Mouse (Mus musculus): Measurements from ENCODE around the gene Sema6d.

The Sema6d gene

GRCm38 (mm10) chr2:124404631-124405562 lies 315.1 kb downstream of the Sema6d start:
- DNase-seq, result no peak

DNA sequence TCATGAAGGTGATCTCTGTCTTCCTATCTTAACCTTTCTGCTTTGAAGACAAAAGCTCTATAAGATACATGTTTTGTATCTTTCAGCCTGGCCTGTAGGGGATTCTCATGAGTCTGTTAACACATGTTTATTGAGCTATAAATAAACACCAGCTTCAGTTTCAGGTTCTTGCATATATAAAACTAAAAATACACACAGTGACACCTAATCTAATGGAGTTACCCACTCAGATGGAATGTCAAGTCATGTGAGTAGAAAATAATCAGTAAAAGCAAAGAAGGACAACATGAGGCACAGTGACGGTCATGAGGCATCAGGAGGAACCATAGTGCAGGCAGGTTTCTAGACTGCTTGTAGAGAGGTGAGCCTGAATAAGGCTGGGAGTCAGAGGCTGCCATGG lies 319.2 kb downstream of the Sema6d start:
- DNase-seq, result no peak

DNA sequence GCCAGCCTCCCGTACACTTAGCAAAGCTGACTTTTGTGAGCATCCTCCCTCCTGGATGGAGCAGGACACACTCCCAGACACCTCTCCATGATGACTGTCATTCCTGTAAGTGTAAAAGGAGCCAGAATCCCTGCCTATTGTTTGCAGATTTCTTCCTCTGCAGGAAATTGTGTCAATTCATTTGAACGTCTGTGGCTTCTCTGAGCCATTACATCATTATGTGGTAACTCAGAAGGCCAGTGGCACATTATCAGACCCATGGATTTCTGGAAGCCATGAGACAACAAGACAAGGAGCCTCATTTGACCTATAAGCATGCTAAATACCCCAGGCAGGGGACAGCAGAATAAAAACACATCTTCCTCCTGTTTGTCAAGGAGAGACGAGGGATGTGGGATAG lies 327.0 kb downstream of the Sema6d start:
- no peak for DNase-seq

DNA sequence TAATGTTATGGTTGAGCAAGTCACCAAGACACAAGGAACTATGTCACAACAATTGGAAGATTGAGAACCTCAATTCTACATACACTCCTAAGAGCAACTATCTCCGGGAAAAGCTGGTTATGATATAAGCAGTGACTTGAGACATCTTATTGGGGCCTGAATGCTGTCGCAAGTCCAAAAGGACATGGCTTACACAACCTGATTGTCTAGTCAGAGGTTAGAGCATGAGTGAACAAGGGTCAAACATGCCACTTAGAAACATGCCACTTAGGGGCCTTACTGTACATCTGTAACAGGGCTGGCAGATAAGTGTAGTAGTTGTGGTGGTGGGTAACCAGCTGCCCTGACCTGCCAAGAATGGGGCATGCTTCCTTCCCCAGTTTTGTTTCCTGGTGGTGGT lies 328.6 kb downstream of the Sema6d start:
- no peak for DNase-seq

DNA sequence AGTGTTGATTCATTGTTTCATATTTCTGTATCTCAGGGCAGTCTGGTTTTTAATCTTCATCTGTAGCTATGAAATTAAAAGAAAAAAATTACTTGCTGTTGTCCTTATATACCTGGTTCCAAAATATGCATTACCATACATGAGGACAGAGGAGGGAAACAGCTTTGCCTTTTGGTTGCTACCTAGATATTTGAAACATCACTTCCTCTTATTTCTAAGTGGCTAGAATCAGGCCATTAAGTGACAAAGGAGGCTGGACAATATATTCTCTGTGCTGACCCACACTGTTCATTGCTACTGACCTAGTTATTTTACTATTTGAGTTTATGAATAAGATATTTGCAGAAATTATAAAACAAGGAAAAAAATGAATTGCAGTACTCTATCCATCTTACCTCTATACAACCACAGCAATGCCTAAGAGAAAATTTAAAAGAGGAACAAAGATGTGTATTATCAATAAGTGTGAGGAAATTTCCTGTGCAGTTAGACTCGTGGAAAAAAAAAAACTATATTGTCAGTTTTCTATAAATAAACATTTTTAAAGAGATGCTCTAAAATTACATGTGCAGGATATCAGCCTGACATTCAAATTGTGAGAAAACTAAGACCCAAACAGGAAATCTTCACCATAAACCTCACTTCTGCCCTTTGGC lies 330.5 kb downstream of the Sema6d start:
- no peak for DNase-seq

DNA sequence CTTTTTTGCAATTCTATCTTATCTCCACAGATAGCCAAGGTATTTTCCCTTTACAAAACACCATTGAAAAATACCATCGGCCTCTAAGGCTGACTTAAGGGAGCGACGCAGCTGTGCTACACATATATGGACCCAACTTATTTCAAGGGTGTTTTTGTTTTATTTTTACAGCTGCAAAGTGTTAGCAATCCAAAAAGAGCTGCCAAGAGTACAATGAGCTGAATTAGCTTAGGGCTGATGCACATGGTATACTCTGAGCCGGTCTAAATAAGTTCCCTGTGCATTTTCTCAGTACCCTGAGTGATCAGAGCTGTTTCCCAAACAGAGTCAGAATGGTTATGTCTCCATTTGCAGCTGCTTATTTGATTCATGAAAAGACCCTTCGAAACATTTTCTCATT lies 340.0 kb downstream of the Sema6d start:
- DNase-seq, result no peak

DNA sequence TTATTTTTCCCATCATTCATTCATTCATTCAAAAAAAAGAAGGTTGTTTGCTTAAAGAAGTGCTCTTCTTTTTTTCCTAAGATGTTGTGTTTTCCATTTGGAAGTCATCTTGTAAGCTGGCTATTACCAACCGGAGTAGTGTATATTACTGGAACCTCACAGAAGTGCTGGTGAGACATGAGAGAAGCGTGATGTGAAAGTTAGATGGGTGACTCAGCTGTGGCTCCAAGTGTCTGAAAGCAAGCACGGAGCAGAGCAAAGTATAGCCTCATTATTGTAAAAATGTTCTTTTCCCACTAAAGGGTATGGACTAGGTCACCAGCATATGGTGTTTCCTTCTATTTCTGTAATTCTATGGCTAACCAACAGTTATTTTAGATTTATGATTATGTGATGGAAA lies 340.9 kb downstream of the Sema6d start:
- DNase-seq, result no peak

GRCm38 (mm10) chr2:124435382-124436002 lies 345.7 kb downstream of the Sema6d start:
- no peak for DNase-seq

DNA sequence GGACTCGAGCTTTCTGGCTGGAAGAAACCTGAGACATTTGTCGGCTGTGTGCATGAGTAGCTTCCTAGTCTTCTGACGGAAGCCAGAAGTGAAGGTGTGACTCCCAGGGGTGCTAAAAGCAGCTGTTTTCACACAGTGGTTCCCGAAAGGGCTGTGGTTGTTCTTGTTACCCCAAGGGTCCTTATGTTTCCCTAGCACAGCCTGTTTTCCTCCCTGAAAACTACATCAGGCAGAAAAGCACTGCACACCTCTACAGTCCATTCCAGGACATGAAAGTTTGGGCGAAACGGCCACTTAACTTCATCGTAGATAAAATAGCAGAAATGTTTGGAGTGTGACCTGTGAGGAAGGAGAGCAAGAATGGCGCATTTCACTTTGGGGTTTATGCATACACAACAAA lies 346.9 kb downstream of the Sema6d start:
- no peak for DNase-seq

- DNase-seq, result no peak
Observed at GRCm38 (mm10) chr2:124444199-124444598, 354.4 kb downstream of the Sema6d start.

DNA sequence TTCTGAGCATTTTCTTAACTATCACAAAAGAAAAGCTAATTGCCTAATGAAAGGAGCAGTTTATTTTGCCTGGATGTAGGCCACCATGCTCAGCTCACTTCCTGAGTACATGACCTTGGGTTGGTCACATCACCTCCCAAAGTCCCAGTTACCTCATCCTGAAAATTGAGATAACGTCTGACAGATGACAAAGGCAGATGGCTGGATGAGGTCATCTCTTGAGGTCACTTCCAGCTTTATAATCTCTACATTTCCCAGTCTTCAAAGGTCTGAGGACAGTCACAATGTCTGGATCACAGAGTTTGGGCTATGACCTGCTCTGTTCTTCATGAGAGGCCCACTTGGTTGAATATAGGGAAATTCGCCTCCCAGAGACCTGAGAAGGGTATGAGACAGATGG lies 366.1 kb downstream of the Sema6d start:
- no peak for DNase-seq

DNA sequence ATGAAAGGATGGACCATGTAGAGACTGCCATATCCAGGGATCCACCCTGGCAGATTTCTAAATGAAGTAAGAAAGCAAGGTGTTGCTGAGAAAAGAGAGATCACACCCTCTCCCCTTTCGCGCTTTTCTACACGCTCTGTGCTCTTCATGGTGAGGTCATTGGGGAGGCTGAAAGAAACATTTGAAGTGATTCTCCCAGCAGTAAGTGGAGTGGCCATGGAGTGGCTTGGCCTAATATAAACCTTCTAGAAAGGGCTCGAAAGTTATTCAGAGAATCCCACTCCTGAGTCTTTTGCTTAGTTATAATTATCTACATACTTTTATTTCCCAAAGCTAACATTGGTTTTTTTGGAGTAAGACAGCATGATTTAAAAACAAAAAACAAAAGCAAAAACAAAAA lies 367.2 kb downstream of the Sema6d start:
- no peak for DNase-seq

GRCm38 (mm10) chr2:124458028-124458427 lies 368.3 kb downstream of the Sema6d start:
- no peak for DNase-seq

GRCm38 (mm10) chr2:124460956-124461355 lies 371.2 kb downstream of the Sema6d start:
- no peak for DNase-seq

DNA sequence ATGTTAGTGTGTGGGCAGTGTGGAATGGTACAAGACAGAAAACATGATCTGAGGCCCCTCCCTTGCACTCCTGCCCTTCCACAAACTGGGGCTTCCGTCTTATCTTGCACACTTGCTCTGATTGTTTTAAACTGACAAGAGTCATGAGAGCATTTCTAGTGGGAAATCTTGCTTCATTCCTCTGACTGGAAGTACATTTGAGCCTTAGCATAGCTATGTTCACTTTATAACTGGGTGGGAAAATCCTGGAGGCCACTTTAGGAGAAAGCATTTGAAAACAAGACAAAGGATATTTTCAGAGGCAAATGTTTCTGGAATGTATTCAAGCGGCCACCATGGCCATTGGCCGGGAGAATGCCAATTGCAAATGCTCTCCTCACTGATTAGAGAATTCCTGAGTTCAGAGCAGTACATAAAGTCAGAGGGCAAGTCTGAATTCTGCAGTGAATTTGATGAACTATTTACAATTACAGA lies 371.6 kb downstream of the Sema6d start:
- no peak for DNase-seq

DNA sequence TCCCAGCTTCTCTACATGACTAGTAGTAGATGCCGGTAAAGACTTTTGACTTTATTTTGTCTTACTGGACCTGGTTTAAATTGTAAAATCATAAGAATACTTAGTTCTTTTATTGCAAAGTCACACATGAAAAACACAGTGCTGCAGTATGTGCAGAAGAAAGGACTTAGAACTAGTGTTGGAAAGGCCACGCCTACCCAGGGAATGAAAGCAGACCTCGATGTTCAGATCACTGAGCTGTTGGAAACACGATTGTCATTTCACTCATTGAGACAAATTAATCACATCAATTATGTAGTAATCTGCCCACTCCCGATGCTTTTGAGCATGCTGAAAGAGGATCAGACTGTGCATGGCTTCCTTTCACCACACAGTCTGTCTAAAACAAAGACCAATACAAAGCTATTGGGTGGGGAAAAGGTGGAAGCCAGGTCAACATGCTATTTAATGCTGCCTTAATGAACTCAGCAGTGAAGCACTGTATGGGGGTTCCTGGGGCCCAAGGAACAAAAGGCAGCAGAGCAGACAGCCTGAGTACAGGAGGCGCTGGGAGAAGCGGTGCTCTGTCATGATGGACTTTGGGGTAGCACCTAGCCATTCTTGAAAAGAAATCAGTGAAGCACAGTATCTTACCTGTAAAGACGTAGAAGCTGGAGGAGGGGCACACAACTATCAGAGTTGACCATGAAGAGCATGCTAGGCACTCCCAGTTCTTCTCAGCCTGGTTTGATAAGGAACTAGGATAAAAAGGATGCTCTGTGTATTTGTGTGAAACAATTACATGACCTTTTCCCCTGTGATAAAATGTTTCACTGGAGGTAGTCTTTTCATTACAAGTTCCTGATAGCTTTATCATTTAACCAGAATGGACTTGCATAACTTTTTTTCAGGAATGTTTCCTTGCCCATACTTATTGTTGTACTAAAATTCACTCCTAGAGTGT lies 375.5 kb downstream of the Sema6d start:
- DNase-seq, result no peak

DNA sequence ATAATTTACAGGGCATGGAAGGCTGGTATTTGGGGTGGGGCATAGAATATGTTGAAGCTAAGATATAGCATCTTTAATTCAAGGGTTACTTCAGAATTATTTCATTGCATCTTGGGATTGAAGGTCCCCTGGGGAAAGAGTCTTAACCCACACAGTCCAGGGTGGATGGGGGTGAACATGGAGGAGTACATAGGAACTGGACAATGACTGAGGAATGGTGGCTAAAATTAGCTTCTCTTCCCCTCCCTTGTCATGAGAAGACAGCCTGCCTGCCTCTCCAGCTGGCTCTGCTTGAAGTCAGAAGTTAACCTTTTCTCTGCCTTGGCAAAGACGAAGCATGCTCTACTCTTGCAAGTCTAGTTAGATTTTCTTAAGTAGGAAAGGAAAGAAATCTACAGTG lies 377.7 kb downstream of the Sema6d start:
- no peak for DNase-seq

DNA sequence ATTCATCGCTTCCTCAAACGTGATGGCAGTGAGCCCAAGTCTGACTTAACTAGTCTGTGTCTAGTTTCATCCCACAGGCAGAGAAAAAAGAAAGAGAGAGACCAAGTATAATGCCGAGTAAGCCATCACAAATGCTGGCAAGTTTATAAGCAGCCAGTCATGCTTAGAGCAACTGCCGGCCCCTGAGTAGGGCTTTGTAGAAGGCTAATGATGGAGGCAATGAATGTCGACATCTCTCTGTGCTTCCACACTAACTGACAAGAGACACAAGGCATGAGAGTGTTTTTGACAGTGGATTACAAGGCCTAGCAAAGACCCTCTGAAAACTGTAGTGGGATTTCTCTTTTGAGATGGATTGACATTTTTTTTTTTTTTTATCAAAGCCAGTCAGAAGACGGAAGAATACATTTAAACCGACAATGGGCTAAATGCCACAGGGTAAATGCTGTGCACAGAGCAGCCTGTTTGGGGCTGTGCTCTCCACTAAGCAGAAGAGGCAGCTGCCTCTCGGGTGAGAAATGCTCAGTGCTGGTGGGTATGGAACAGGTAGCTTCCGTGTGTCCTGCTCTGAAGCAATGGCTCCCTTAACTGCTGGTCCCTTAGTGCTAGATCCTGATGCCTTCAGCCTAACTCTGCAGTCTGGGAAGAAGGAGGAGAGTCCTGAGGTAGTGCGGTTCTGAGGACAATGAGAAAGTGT lies 380.7 kb downstream of the Sema6d start:
- no peak for DNase-seq

GRCm38 (mm10) chr2:124472674-124473507 lies 383.1 kb downstream of the Sema6d start:
- no peak for DNase-seq

DNA sequence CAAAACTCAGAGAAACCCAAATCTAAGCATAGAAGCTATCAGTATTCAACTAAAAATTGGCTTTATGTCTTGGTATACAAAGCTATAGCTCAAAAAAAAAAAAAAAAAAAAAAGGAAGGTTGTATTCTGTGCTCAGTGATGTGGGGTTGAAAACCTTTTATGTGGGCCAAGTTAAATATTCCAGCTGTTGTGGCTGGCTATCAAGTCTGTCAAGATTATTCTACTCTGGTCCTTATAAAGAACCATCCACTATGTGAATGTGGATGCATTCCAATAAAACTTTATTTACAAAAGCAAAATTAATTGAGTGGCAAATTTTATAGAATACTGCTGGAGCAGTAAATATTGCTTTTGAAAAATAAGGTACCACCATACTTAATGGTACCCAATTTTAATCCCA lies 388.1 kb downstream of the Sema6d start:
- DNase-seq, result no peak

DNA sequence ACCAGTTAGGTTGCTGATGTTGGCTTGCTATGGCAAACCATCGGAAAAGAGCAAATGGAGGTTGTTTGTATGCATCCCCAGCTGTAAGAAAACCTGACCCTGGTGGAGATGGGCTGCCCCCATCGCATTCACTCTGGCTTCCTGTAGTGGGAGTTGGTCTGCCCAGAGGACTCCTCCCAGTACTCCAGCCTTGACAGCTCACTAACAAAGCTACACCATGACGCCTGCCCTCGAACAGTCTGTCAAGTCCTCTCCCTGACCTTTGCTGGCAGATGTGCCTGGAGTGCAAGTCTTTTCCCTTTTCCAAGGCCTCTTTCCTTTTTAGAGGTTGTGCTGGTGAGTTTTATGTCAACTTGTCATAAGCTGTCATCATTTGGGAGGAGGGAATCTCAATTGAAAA lies 388.8 kb downstream of the Sema6d start:
- DNase-seq, result no peak

Data from cerebellum, adult 18-20 months (tissue).